Comparison of ENCODE assay signal across 25 mouse cellular contexts in the genomic region with DNA sequence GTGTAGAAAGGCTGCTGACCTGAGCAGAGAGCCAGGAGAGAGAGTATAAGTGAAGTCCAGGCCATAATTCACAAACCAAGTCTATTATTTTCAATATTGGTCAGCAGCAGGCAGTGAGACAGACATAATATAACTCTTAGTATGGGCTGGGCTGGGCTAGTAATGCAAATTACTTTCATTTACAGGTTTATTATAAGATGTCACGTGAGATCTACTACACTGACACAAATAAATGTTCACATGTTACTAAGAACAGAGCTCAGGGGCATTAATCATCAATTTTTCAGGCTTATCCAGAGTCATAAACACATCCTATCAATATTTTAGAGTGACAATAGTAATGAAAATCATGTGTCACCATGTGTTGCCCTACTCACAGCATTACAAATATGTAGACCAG. TPM values are rescaled to one million over a fixed set of nuclear protein-coding genes. Genes with fewer than 3 reads are reported as not detected.
"Had no signal": no experiment of that assay in that cellular context is flagged by ENCODE, and none has a peak within 500 bp of the region (broad histone marks: within the 10 kb centered on the region; RNA-seq: fewer than 3 reads in every experiment).

No protein-coding gene starts in this region.

- H3K9me3 ChIP-seq: neural tube, embryonic 12.5 days; neural tube, embryonic 13.5 days; neural tube, embryonic 15.5 days; stomach, embryonic 15.5 days had no signal

- H3K4me2 ChIP-seq: neural tube, embryonic 12.5 days; neural tube, embryonic 13.5 days; neural tube, embryonic 15.5 days; stomach, embryonic 15.5 days had no signal

- H3K9ac ChIP-seq: neural tube, embryonic 12.5 days; neural tube, embryonic 13.5 days; neural tube, embryonic 15.5 days; stomach, embryonic 15.5 days had no signal

- H3K36me3 ChIP-seq: neural tube, embryonic 12.5 days; neural tube, embryonic 13.5 days; neural tube, embryonic 15.5 days; stomach, embryonic 15.5 days had no signal

- H3K27me3 ChIP-seq: neural tube, embryonic 12.5 days; neural tube, embryonic 13.5 days; neural tube, embryonic 15.5 days; stomach, embryonic 15.5 days had no signal

- H3K4me3 ChIP-seq: neural tube, embryonic 12.5 days; neural tube, embryonic 13.5 days; neural tube, embryonic 15.5 days; stomach, embryonic 15.5 days had no signal

- H3K4me1 ChIP-seq: neural tube, embryonic 12.5 days; neural tube, embryonic 13.5 days; neural tube, embryonic 15.5 days; stomach, embryonic 15.5 days had no signal

- DNase-seq: retina, postnatal 1 day; right cerebral cortex, adult 18-20 months; right cerebral cortex, postnatal 14 days; right cerebral cortex, postnatal 25 days; right cerebral cortex, postnatal 4 days; spleen, adult 18-20 months; thymus, adult 18-20 months; thymus, adult 2 months; thymus, postnatal 14 days; thymus, postnatal 25 days; thymus, postnatal 36 days; thymus, postnatal 4 days had no signal

- H3K27ac ChIP-seq: neural tube, embryonic 12.5 days; neural tube, embryonic 13.5 days; neural tube, embryonic 15.5 days; stomach, embryonic 15.5 days; stomach, postnatal 0 days had no signal

RNA-seq across cellular contexts. Expression of gene Olfr164, which starts 53.1 kb away (rescaled TPM):
- polyA plus RNA-seq: neural tube, embryonic 11.5 days; neural tube, embryonic 12.5 days; neural tube, embryonic 13.5 days; neural tube, embryonic 14.5 days; neural tube, embryonic 15.5 days; small intestine, adult 2 months; stomach, embryonic 14.5 days; stomach, embryonic 15.5 days; stomach, embryonic 16.5 days; stomach, postnatal 0 days; testis, adult 2 months; thymus, adult 2 months; thymus, postnatal 0 days; urinary bladder, adult 2 months had no signal
